In the genomic region with DNA sequence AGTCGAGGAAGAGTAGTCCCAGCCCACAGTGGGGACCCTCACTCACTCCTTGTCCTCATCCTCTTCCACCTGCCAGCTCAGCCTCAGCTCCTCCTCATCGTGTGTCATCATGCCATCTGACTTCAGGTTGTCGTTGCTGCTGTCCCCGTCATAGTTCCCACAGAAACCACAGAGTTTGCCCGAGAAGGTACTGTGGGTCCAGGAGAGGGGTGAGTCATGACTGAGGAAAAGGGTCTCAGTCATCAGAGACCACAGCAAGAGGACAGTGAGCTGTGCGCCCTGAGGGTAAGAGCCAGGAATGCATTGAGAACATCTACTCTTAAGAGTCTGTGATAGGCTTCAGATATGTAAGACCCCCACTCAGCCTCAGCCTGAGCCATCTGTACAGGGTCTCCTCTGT, we compare ENCODE assay signal across 22 mouse cellular contexts. TPM values are rescaled to one million over a fixed set of nuclear protein-coding genes. Genes with fewer than 3 reads are reported as not detected.
DNase-seq lines count a peak whose midpoint lies in the region; ATAC-seq lines count a peak whose summit lies in the region.
"Had no signal": no experiment of that assay in that cellular context is flagged by ENCODE, and none has a peak within 500 bp of the region (broad histone marks: within the 10 kb centered on the region; RNA-seq: fewer than 3 reads in every experiment).

No protein-coding gene starts in this region.

- no peak overlapping the region for H3K4me2 ChIP-seq in lung, embryonic 16.5 days (ENCODE audit: low read depth, low read length)
- H3K4me2 ChIP-seq: embryonic facial prominence, embryonic 15.5 days; forebrain, embryonic 12.5 days; heart, embryonic 12.5 days had no signal

- peak overlapping the region; percentile 86 for H3K27ac ChIP-seq in lung, embryonic 16.5 days (ENCODE audit: low read length)
- H3K27ac ChIP-seq: embryonic facial prominence, embryonic 15.5 days; forebrain, embryonic 12.5 days had no signal

- no peak for DNase-seq in lung, postnatal 4 days
- peak; percentile 68 for DNase-seq in 3T3-L1 (ENCODE audit: low read depth, low spot score)
- DNase-seq in c-Kit-positive CD71-negative TER-119-negative erythroid progenitor cells, embryonic 14.5 days (ENCODE audit: low read depth), result peak; percentile 32
- no peak for DNase-seq in thymus, postnatal 4 days
- DNase-seq in heart, postnatal 14 days, result no peak
- DNase-seq: adrenal gland, postnatal 14 days; cerebellum, adult 18-20 months; cerebellum, postnatal 10 days; embryo, embryonic 11 days; gastrocnemius, postnatal 14 days; heart, postnatal 36 days had no signal

- H3K9me3 ChIP-seq in lung, embryonic 16.5 days (ENCODE audit: control insufficient read depth, low read length), result no peaks in the 10 kb centered on the region
- H3K9me3 ChIP-seq: embryonic facial prominence, embryonic 15.5 days; forebrain, embryonic 12.5 days; heart, embryonic 12.5 days had no signal

- H3K9ac ChIP-seq in lung, embryonic 16.5 days (ENCODE audit: low read length), result no peak overlapping the region
- H3K9ac ChIP-seq: embryonic facial prominence, embryonic 15.5 days; forebrain, embryonic 12.5 days; heart, embryonic 12.5 days had no signal

- intact Hi-C loops in heart, postnatal 14 days (cut with DNase I), result no loop called here

- H3K27me3 ChIP-seq in lung, embryonic 16.5 days (ENCODE audit: control insufficient read depth, insufficient read depth, low read depth, low read length), result no peaks in the 10 kb centered on the region
- H3K27me3 ChIP-seq: embryonic facial prominence, embryonic 15.5 days; forebrain, embryonic 12.5 days; heart, embryonic 12.5 days; Patski had no signal

- peaks cover 5% of the 10 kb centered on the region for H3K4me1 ChIP-seq in lung, embryonic 16.5 days (replicated peaks; ENCODE audit: control insufficient read depth, insufficient read depth, low read length)
- H3K4me1 ChIP-seq: embryonic facial prominence, embryonic 15.5 days; forebrain, embryonic 12.5 days; heart, embryonic 12.5 days had no signal

- no peak for ATAC-seq in lung, embryonic 16.5 days (ENCODE audit: low read depth)
- ATAC-seq: activated CD4-positive, CD25-positive, alpha-beta regulatory T cell, adult 4 months; forebrain, embryonic 16.5 days; hindbrain, embryonic 16.5 days; inflammation-experienced regulatory T-cells, adult 6 months; Patski had no signal

- WGBS in lung, embryonic 16.5 days, result 57% methylated on average over 6 of the region's 6 CpGs

- H3K36me3 ChIP-seq in lung, embryonic 16.5 days (ENCODE audit: control insufficient read depth, insufficient read depth, low read length), result no peaks in the 10 kb centered on the region
- H3K36me3 ChIP-seq: embryonic facial prominence, embryonic 15.5 days; forebrain, embryonic 12.5 days; heart, embryonic 12.5 days had no signal

- no peak overlapping the region for H3K4me3 ChIP-seq in lung, embryonic 16.5 days (ENCODE audit: low read length)
- H3K4me3 ChIP-seq: embryonic facial prominence, embryonic 15.5 days; forebrain, embryonic 12.5 days; heart, embryonic 12.5 days had no signal

RNA-seq across cellular contexts. Expression of a gene that starts 21.7 kb away (rescaled TPM):
- 0.53 and 0.62 TPM in 2 replicates for polyA plus RNA-seq in lung, embryonic 16.5 days (2015; fragmentation: Nextera tagmentation; extraction: Ambion mirVana)
- under 1 TPM; 0.02 TPM for total RNA-seq in heart, postnatal 14 days (2021)
- total RNA-seq: adrenal gland, adult 18-20 months; adrenal gland, postnatal 14 days; heart, adult 8-10 months; heart, postnatal 36 days had no signal

RNA-seq across cellular contexts. Expression of a gene that starts 47.1 kb away (rescaled TPM):
- polyA plus RNA-seq in lung, embryonic 16.5 days (2015; fragmentation: Nextera tagmentation; extraction: Ambion mirVana), result 50.4 and 54.4 TPM in 2 replicates
- 10 to 100 TPM; 12.5 to 16.9 TPM for total RNA-seq in heart, postnatal 14 days (2021)

Comparison
In these comparisons a context has a peak if more than half of its experiments do, and no peak if none do; other contexts are left out.
1. DNase-seq: peak in 3T3-L1 (single experiment) and c-Kit-positive CD71-negative TER-119-negative erythroid progenitor cells, embryonic 14.5 days (single experiment); none in lung, postnatal 4 days (0 of 2), thymus, postnatal 4 days (single experiment) and heart, postnatal 14 days (0 of 2).